Mouse (Mus musculus) cortical plate, adult 2 months (tissue): ENCODE measurements around the gene Gm30191.

Source experiments
- CTCF ChIP-seq: fragments of 200-500 bp; IDR thresholded peaks from 2 replicates; pipeline ENCODE4 v1.5.1; 2011; ENCODE audit warnings: mild to moderate bottlenecking, control low read depth, low read length; ENCODE audit not compliant: insufficient read depth; ENCODE audit errors: extremely low read depth
- POLR2A ChIP-seq: fragments of 200-500 bp; IDR thresholded peaks from 2 replicates; pipeline ENCODE4 v1.6.1; 2011; ENCODE audit warnings: mild to moderate bottlenecking, low read length, control low read depth; ENCODE audit not compliant: insufficient read depth; ENCODE audit errors: extremely low read depth

DNA sequence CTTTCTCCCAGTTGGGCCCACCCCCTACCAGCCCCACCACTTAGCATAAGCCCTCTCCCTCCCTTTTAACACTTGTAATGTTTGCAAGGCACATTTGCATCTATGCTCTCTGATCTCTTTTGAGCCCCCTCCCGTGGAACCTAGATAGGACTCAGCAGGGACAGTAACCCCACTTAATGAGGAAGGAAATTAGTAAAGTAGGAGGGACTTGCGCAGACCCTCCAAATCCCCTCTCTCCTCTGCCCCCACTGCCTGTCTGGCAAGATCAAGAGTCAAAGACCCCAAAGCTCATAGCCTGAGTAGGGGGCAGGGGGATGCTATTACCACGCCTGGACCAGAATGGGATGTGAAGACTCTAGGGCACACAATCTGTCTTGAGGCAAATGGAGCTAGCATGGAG is 8.1 kb downstream of the Gm30191 start:
- TF ChIP-seq POLR2A = no peak
- TF ChIP-seq CTCF = no peak
